Mouse (Mus musculus) small intestine, adult 2 months (tissue): Measurements from ENCODE around the gene Plcb4. TPM values are rescaled to one million over a fixed set of nuclear protein-coding genes. Genes with fewer than 3 reads are reported as not detected.

ENCODE experiments used
- H3K27ac ChIP-seq: fragments of 200-500 bp; 2 replicates; pipeline ENCODE4 v1.5.1; 2012; ENCODE audit warnings: low read depth, low read length, control low read depth, inconsistent platforms; ENCODE audit not compliant: insufficient read depth
- H3K27me3 ChIP-seq: fragments of 200-500 bp; 2 replicates; pipeline ENCODE4 v1.6.1; 2012; ENCODE audit warnings: mild to moderate bottlenecking, moderate library complexity, low read length, inconsistent platforms; ENCODE audit not compliant: control insufficient read depth, insufficient read depth
- H3K36me3 ChIP-seq: fragments of 200-500 bp; 2 replicates; pipeline ENCODE4 v1.6.1; 2012; ENCODE audit warnings: mild to moderate bottlenecking, low read length, control low read depth, inconsistent platforms; ENCODE audit not compliant: control insufficient read depth, insufficient read depth
- H3K4me1 ChIP-seq: fragments of 200-500 bp; 2 replicates; pipeline ENCODE4 v1.6.1; 2012; ENCODE audit warnings: low read length, inconsistent platforms, mixed read lengths; ENCODE audit not compliant: control insufficient read depth, insufficient read depth, insufficient read length
- H3K4me3 ChIP-seq: fragments of 200-500 bp; 2 replicates; pipeline ENCODE4 v1.5.1; 2012; ENCODE audit warnings: low read depth, mild to moderate bottlenecking, control low read depth, inconsistent platforms, low read length, moderate library complexity
- CTCF ChIP-seq: fragments of 200-500 bp; IDR thresholded peaks from 2 replicates; pipeline ENCODE4 v1.5.1; 2012; ENCODE audit warnings: low read depth, mild to moderate bottlenecking, control low read depth, inconsistent platforms, low read length, moderate library complexity, mixed read lengths; ENCODE audit not compliant: insufficient replicate concordance, insufficient read length; ENCODE audit errors: extremely low read depth
- POLR2A ChIP-seq: fragments of 200-500 bp; IDR thresholded peaks from 2 replicates; pipeline ENCODE4 v1.6.1; 2012; ENCODE audit warnings: low read depth, mild to moderate bottlenecking, control low read depth, inconsistent platforms, low read length, moderate library complexity
- WGBS: fragments of 180-500 bp; shearing (Covaris S2); methylation state at CpG from one replicate; pipeline ENCODE4 v1.1.7; 2018; 5-methylcytosine and 5-hydroxymethylcytosine counted together
- polyA plus RNA-seq: library from polyadenylated mRNA; depleted of rRNA; stranded (reverse); fragments of >200 nt; gene quantifications from 2 replicates; pipeline ENCODE4 v1.2.3, GENCODE M21; 2012

The Plcb4 gene
- polyA plus RNA-seq, 1 experiment, result 1.9 TPM

GRCm38 (mm10) chr2:135838651-135839286 is 180.0 kb downstream of the Plcb4 start:
- TF ChIP-seq POLR2A, result no peak
- TF ChIP-seq CTCF, result no peak

GRCm38 (mm10) chr2:135843721-135844120 is 184.9 kb downstream of the Plcb4 start:
- no peak for TF ChIP-seq POLR2A
- no peak for TF ChIP-seq CTCF
- WGBS, result 68% methylated on average over 8 of the region's 8 CpGs
- no peaks in the 10 kb centered on the region for H3K36me3 ChIP-seq
- H3K4me3 ChIP-seq, result no peak overlapping the region
- no peaks in the 10 kb centered on the region for H3K27me3 ChIP-seq
- no peaks in the 10 kb centered on the region for H3K4me1 ChIP-seq
- no peak overlapping the region for H3K27ac ChIP-seq

More at GRCm38 (mm10) chr2:135838651-135839286, 180.0 kb downstream of the Plcb4 start:
- Histone ChIP-seq H3K27me3 (no peaks in the 10 kb centered on the region), H3K4me1 (no peaks in the 10 kb centered on the region), H3K4me3 (no peak overlapping the region), H3K27ac (no peak overlapping the region), H3K36me3 (no peaks in the 10 kb centered on the region)
- WGBS, result 85% methylated on average over 8 of the region's 8 CpGs

- Histone ChIP-seq H3K27me3 (no peaks in the 10 kb centered on the region), H3K36me3 (no peaks in the 10 kb centered on the region), H3K4me3 (no peak overlapping the region), H3K4me1 (no peaks in the 10 kb centered on the region), H3K27ac (no peak overlapping the region)
- 90% methylated on average over 3 of the region's 3 CpGs for WGBS
- TF ChIP-seq CTCF (no peak), POLR2A (no peak)
Measured at GRCm38 (mm10) chr2:135846903-135847302, 188.1 kb downstream of the Plcb4 start.

GRCm38 (mm10) chr2:135847738-135848137 is 188.9 kb downstream of the Plcb4 start:
- no peaks in the 10 kb centered on the region for H3K36me3 ChIP-seq
- 84% methylated on average over 6 of the region's 6 CpGs for WGBS
- H3K27me3 ChIP-seq, result no peaks in the 10 kb centered on the region
- no peak for TF ChIP-seq CTCF
- TF ChIP-seq POLR2A, result no peak
- H3K4me3 ChIP-seq, result no peak overlapping the region
- no peak overlapping the region for H3K27ac ChIP-seq
- H3K4me1 ChIP-seq, result no peaks in the 10 kb centered on the region

- H3K27me3 ChIP-seq, result no peaks in the 10 kb centered on the region
- TF ChIP-seq POLR2A (no peak), CTCF (no peak)
- H3K4me1 ChIP-seq, result no peaks in the 10 kb centered on the region
- no peaks in the 10 kb centered on the region for H3K36me3 ChIP-seq
- no peak overlapping the region for H3K4me3 ChIP-seq
- no peak overlapping the region for H3K27ac ChIP-seq
- 72% methylated on average over 4 of the region's 4 CpGs for WGBS
Measured at GRCm38 (mm10) chr2:135848169-135848568, 189.4 kb downstream of the Plcb4 start.

- no peaks in the 10 kb centered on the region for H3K4me1 ChIP-seq
- no peaks in the 10 kb centered on the region for H3K27me3 ChIP-seq
- no peak overlapping the region for H3K27ac ChIP-seq
- WGBS, result 85% methylated on average over 5 of the region's 5 CpGs
- H3K4me3 ChIP-seq, result no peak overlapping the region
- TF ChIP-seq POLR2A (no peak), CTCF (no peak)
- no peaks in the 10 kb centered on the region for H3K36me3 ChIP-seq
Measured at GRCm38 (mm10) chr2:135851964-135852363, 193.2 kb downstream of the Plcb4 start.

- no peak overlapping the region for H3K27ac ChIP-seq
- no peaks in the 10 kb centered on the region for H3K36me3 ChIP-seq
- WGBS, result 52% methylated on average over 2 of the region's 2 CpGs
- no peaks in the 10 kb centered on the region for H3K4me1 ChIP-seq
- TF ChIP-seq CTCF (no peak), POLR2A (no peak)
- no peaks in the 10 kb centered on the region for H3K27me3 ChIP-seq
- H3K4me3 ChIP-seq, result no peak overlapping the region
Measured at GRCm38 (mm10) chr2:135853085-135853484, 194.3 kb downstream of the Plcb4 start.
